Mouse (Mus musculus): Measurements from ENCODE around the gene Spon2. TPM values are rescaled to one million over a fixed set of nuclear protein-coding genes. Genes with fewer than 3 reads are reported as not detected.

Gene Spon2
- not detected for polyA plus RNA-seq (2017; shearing (Covaris generic))

GRCm38 (mm10) chr5:33218081-33218480, at the start of gene Spon2:
TSS of gene Spon2 (minus strand) at chr5:33218455.

Other genes starting within 250 kb of the Spon2 start
- gene Ywhah, start 199.6 kb downstream of the Spon2 start, polyA plus RNA-seq (2017; shearing (Covaris generic)), result 299 TPM
- 0.06 TPM for gene Slc5a1, start 114.2 kb downstream of the Spon2 start, polyA plus RNA-seq (2017; shearing (Covaris generic))
- gene Ctbp1, start 56.5 kb upstream of the Spon2 start, polyA plus RNA-seq (2017; shearing (Covaris generic)), result 313 TPM
- 102 TPM for gene Maea, start 117.1 kb upstream of the Spon2 start, polyA plus RNA-seq (2017; shearing (Covaris generic))
- 13.9 TPM for gene Uvssa, start 160.1 kb upstream of the Spon2 start, polyA plus RNA-seq (2017; shearing (Covaris generic))
- not detected for gene Nkx1-1, start 215.5 kb upstream of the Spon2 start, polyA plus RNA-seq (2017; shearing (Covaris generic))

Data from CD4-positive, CD25-positive, alpha-beta regulatory T cell (primary cell).